Mouse (Mus musculus): Measurements from ENCODE around the gene Ccdc92b. TPM values are rescaled to one million over a fixed set of nuclear protein-coding genes. Genes with fewer than 3 reads are reported as not detected.

Gene Ccdc92b
- total and polyA plus RNA-seq, 2 experiments = 0.06 to 0.09 TPM

DNA sequence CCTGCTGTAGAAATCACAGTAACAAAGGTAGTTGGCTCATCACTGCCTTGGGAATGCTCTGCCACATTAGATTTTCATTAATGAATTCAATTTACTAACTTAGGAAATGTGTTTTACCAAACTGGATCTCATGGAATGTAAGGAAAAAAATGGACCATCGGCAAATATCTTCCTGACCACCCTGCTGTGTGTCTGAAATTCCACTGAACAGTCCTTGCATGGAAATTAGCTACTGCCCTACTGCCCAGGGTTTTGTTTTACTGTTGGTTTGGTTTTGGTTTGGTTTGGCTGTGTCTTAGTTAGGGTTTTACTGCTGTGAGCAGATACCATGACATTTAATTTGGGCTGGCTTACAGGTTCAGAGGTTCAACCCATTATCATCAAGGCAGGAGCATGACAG, 17.1 kb upstream of the Ccdc92b start:
- DNase-seq (ENCODE audit: extremely low read depth, low read depth, low spot score) = no peak
- WGBS = 89% methylated on average over 1 of the region's 1 CpGs
- no peak overlapping the region for H3K27ac ChIP-seq (replicated peaks; ENCODE audit: insufficient read depth, low read depth, low read length)
- no peak overlapping the region for H3K9ac ChIP-seq (ENCODE audit: low read depth, low read length)
- H3K4me3 ChIP-seq (ENCODE audit: insufficient read depth, low read depth, low read length) = no peak overlapping the region
- no peaks in the 10 kb centered on the region for H3K36me3 ChIP-seq (ENCODE audit: control insufficient read depth, insufficient read depth, low read length)
- H3K27me3 ChIP-seq (ENCODE audit: control insufficient read depth, insufficient read depth, low read length) = no peaks in the 10 kb centered on the region; the same call in 1 of the 2 replicates
- TF ChIP-seq CTCF (IDR thresholded peaks at IDR 0.05; ENCODE audit: low read depth, low read length) = no peak
- no peak for TF ChIP-seq POLR2A (IDR thresholded peaks at IDR 0.05; ENCODE audit: extremely low read depth, insufficient read depth, low read length)
- H3K4me1 ChIP-seq (ENCODE audit: control insufficient read depth, insufficient read depth, low read length) = no peaks in the 10 kb centered on the region
- H3K79me2 ChIP-seq (ENCODE audit: control insufficient read depth, insufficient read depth, low read length) = no peaks in the 10 kb centered on the region

GRCm38 (mm10) chr11:74610068-74610467, 9.3 kb upstream of the Ccdc92b start:
- Histone ChIP-seq H3K79me2 (ENCODE audit: control insufficient read depth, insufficient read depth, low read length) (no peaks in the 10 kb centered on the region), H3K4me3 (ENCODE audit: insufficient read depth, low read depth, low read length) (no peak overlapping the region), H3K27ac (replicated peaks; ENCODE audit: insufficient read depth, low read depth, low read length) (no peak overlapping the region), H3K36me3 (ENCODE audit: control insufficient read depth, insufficient read depth, low read length) (no peaks in the 10 kb centered on the region), H3K9ac (ENCODE audit: low read depth, low read length) (no peak overlapping the region), H3K27me3 (ENCODE audit: control insufficient read depth, insufficient read depth, low read length) (peaks cover 13% of the 10 kb centered on the region; the same call in 1 of the 2 replicates), H3K4me1 (ENCODE audit: control insufficient read depth, insufficient read depth, low read length) (peaks cover 6% of the 10 kb centered on the region; the same call in 1 of the 2 replicates)
- TF ChIP-seq POLR2A (IDR thresholded peaks at IDR 0.05; ENCODE audit: extremely low read depth, insufficient read depth, low read length) = no peak
- 59% methylated on average over 5 of the region's 5 CpGs for WGBS
- no peak for DNase-seq (ENCODE audit: extremely low read depth, low read depth, low spot score)

GRCm38 (mm10) chr11:74610545-74611176, 8.7 kb upstream of the Ccdc92b start, which contains the start of gene Rap1gap2:
Gene Rap1gap2, minus strand, starts transcription at chr11:74610915.
- Histone ChIP-seq H3K9ac (ENCODE audit: low read depth, low read length) (no peak within 1 kb of the TSS), H3K79me2 (ENCODE audit: control insufficient read depth, insufficient read depth, low read length) (no peaks in the 10 kb centered on the region), H3K36me3 (ENCODE audit: control insufficient read depth, insufficient read depth, low read length) (no peaks in the 10 kb centered on the region), H3K27ac (replicated peaks; ENCODE audit: insufficient read depth, low read depth, low read length) (no peak within 1 kb of the TSS), H3K27me3 (ENCODE audit: control insufficient read depth, insufficient read depth, low read length) (peaks cover 13% of the 10 kb centered on the region; the same call in 1 of the 2 replicates), H3K4me3 (ENCODE audit: insufficient read depth, low read depth, low read length) (no peak within 1 kb of the TSS), H3K4me1 (ENCODE audit: control insufficient read depth, insufficient read depth, low read length) (peaks cover 6% of the 10 kb centered on the region; the same call in 1 of the 2 replicates)
- TF ChIP-seq CTCF (IDR thresholded peaks at IDR 0.05; ENCODE audit: low read depth, low read length) (no peak), POLR2A (IDR thresholded peaks at IDR 0.05; ENCODE audit: extremely low read depth, insufficient read depth, low read length) (no peak)
- 3% methylated on average over 50 of the region's 50 CpGs for WGBS
- DNase-seq (ENCODE audit: extremely low read depth, low read depth, low spot score) = no peak

DNA sequence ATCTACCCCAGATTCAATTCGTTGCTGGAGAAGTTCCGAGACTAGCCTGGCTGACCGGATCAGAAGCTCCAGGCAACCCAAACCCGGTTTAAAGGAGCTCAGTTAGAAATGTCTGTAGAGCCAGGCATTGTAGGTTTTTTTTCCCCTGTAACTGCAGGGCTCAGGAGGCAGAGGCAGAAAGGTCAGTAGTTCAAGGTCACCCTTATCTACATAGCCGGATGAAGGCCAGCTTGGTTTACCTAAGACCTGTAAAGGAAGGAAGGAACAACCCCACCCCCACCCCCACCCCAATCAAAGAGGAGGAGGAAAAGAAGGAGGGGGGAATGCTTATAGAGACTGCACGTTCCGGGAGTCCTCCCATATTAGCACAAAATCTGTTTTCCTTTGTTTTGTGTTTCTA, 8.0 kb upstream of the Ccdc92b start:
- H3K27me3 ChIP-seq (ENCODE audit: control insufficient read depth, insufficient read depth, low read length) = peaks cover 13% of the 10 kb centered on the region; the same call in 1 of the 2 replicates
- WGBS = 13% methylated on average over 7 of the region's 7 CpGs
- peaks cover 6% of the 10 kb centered on the region; the same call in 1 of the 2 replicates for H3K4me1 ChIP-seq (ENCODE audit: control insufficient read depth, insufficient read depth, low read length)

DNA sequence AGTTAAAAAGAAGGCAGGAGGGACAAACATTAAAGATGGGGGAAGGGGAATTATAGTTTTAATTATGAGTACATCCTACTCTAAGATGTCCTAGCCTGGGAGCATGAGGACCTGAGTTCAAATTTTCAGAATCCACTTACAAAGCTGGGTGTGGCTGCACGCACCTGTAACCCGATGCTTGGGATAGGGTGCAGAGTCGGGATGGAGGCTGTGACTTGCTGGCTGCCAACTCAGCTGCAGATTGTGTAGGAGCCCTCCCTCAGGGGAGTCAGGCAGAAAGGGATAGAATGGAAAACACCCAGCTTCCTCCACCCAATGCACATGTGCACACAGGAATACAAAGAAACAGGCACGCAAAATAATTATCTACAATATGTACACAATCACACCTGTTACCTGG, 6.0 kb upstream of the Ccdc92b start:
- H3K9ac ChIP-seq (ENCODE audit: low read depth, low read length) = no peak overlapping the region
- no peak overlapping the region for H3K4me3 ChIP-seq (ENCODE audit: insufficient read depth, low read depth, low read length)
- H3K27me3 ChIP-seq (ENCODE audit: control insufficient read depth, insufficient read depth, low read length) = peaks cover 13% of the 10 kb centered on the region; the same call in 1 of the 2 replicates
- peaks cover 6% of the 10 kb centered on the region; the same call in 1 of the 2 replicates for H3K4me1 ChIP-seq (ENCODE audit: control insufficient read depth, insufficient read depth, low read length)
- no peaks in the 10 kb centered on the region for H3K36me3 ChIP-seq (ENCODE audit: control insufficient read depth, insufficient read depth, low read length)
- 78% methylated on average over 4 of the region's 4 CpGs for WGBS
- TF ChIP-seq POLR2A (IDR thresholded peaks at IDR 0.05; ENCODE audit: extremely low read depth, insufficient read depth, low read length) = no peak
- TF ChIP-seq CTCF (IDR thresholded peaks at IDR 0.05; ENCODE audit: low read depth, low read length) = no peak
- DNase-seq (ENCODE audit: extremely low read depth, low read depth, low spot score) = no peak
- H3K27ac ChIP-seq (replicated peaks; ENCODE audit: insufficient read depth, low read depth, low read length) = no peak overlapping the region
- H3K79me2 ChIP-seq (ENCODE audit: control insufficient read depth, insufficient read depth, low read length) = no peaks in the 10 kb centered on the region

More for the DNA sequence above, 8.0 kb upstream of the Ccdc92b start:
- no peaks in the 10 kb centered on the region for H3K79me2 ChIP-seq (ENCODE audit: control insufficient read depth, insufficient read depth, low read length)
- DNase-seq (ENCODE audit: extremely low read depth, low read depth, low spot score) = no peak
- TF ChIP-seq POLR2A (IDR thresholded peaks at IDR 0.05; ENCODE audit: extremely low read depth, insufficient read depth, low read length) (no peak), CTCF (IDR thresholded peaks at IDR 0.05; ENCODE audit: low read depth, low read length) (no peak)
- H3K9ac ChIP-seq (ENCODE audit: low read depth, low read length) = no peak overlapping the region
- H3K36me3 ChIP-seq (ENCODE audit: control insufficient read depth, insufficient read depth, low read length) = no peaks in the 10 kb centered on the region
- no peak overlapping the region for H3K4me3 ChIP-seq (ENCODE audit: insufficient read depth, low read depth, low read length)
- no peak overlapping the region for H3K27ac ChIP-seq (replicated peaks; ENCODE audit: insufficient read depth, low read depth, low read length)

- Histone ChIP-seq H3K27me3 (ENCODE audit: control insufficient read depth, insufficient read depth, low read length) (peaks cover 13% of the 10 kb centered on the region; the same call in 1 of the 2 replicates), H3K4me3 (ENCODE audit: insufficient read depth, low read depth, low read length) (no peak overlapping the region), H3K36me3 (ENCODE audit: control insufficient read depth, insufficient read depth, low read length) (no peaks in the 10 kb centered on the region), H3K9ac (ENCODE audit: low read depth, low read length) (no peak overlapping the region), H3K27ac (replicated peaks; ENCODE audit: insufficient read depth, low read depth, low read length) (no peak overlapping the region), H3K4me1 (ENCODE audit: control insufficient read depth, insufficient read depth, low read length) (peaks cover 6% of the 10 kb centered on the region; the same call in 1 of the 2 replicates), H3K79me2 (ENCODE audit: control insufficient read depth, insufficient read depth, low read length) (no peaks in the 10 kb centered on the region)
- TF ChIP-seq CTCF (IDR thresholded peaks at IDR 0.05; ENCODE audit: low read depth, low read length) (no peak), POLR2A (IDR thresholded peaks at IDR 0.05; ENCODE audit: extremely low read depth, insufficient read depth, low read length) (no peak)
- WGBS = 48% methylated on average over 5 of the region's 5 CpGs
- DNase-seq (ENCODE audit: extremely low read depth, low read depth, low spot score) = no peak
Observed at GRCm38 (mm10) chr11:74615571-74615970, 3.8 kb upstream of the Ccdc92b start.

All from liver, adult 2 months (tissue).